In the genomic region with DNA sequence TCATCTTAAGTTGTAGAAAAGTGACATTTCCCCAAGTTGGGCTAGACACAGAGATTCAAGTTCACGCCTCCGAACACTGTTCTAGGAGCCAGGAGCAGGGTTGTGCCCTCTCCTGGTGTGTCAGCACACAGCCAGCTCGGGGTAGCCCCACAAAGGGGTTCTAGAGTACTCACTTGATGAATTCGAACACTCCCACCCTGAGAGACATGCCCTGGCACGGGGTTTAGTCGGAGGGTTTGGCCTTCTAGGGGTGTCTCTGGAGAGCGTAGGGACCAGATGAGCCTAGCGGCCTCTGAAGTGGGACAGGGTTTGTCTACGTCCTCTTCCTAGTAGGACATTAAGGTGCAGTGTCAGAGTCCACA, we compare ENCODE assay signal across 8 mouse cellular contexts. TPM values are rescaled to one million over a fixed set of nuclear protein-coding genes. Genes with fewer than 3 reads are reported as not detected.
DNase-seq lines count a peak whose midpoint lies in the region; ATAC-seq lines count a peak whose summit lies in the region.

No protein-coding gene starts in this region.

- H3K27ac ChIP-seq in heart, embryonic 15.5 days = no peak overlapping the region
- 0 out of 2 replicates have a peak overlapping the region, but pooled peaks have one; percentile 16 for H3K27ac ChIP-seq in embryonic facial prominence, embryonic 10.5 days (replicated peaks)
- peak overlapping the region; percentile 51 for H3K27ac ChIP-seq in hindbrain, embryonic 11.5 days (ENCODE audit: low read depth, low read length)

- H3K9me3 ChIP-seq in heart, embryonic 15.5 days (replicated peaks) = no peaks in the 10 kb centered on the region
- H3K9me3 ChIP-seq in embryonic facial prominence, embryonic 10.5 days = no peaks in the 10 kb centered on the region
- H3K9me3 ChIP-seq in hindbrain, embryonic 11.5 days (ENCODE audit: control insufficient read depth, low read length) = no peaks in the 10 kb centered on the region

- no peaks in the 10 kb centered on the region for H3K27me3 ChIP-seq in heart, embryonic 15.5 days
- no peaks in the 10 kb centered on the region for H3K27me3 ChIP-seq in embryonic facial prominence, embryonic 10.5 days (replicated peaks; ENCODE audit: low read depth, poor library complexity, severe bottlenecking)
- H3K27me3 ChIP-seq in hindbrain, embryonic 11.5 days (ENCODE audit: control insufficient read depth, insufficient read depth, low read length) = no peaks in the 10 kb centered on the region

- no peak overlapping the region for H3K4me3 ChIP-seq in heart, embryonic 15.5 days
- H3K4me3 ChIP-seq in embryonic facial prominence, embryonic 10.5 days = no peak overlapping the region
- H3K4me3 ChIP-seq in hindbrain, embryonic 11.5 days (ENCODE audit: low read depth, low read length) = no peak overlapping the region

- peak; percentile 42; the same call in 1 of the 2 replicates for ATAC-seq in heart, embryonic 15.5 days (replicated peaks; ENCODE audit: insufficient number of reproducible peaks, insufficient read depth, low FRiP score, low read depth)
- peak; percentile 65 for ATAC-seq in hindbrain, embryonic 11.5 days (ENCODE audit: low FRiP score)
- ATAC-seq in megakaryocyte, adult 5-6 weeks (ENCODE audit: poor library complexity, severe bottlenecking) = peak; percentile 33
- no peak for ATAC-seq in monocyte, adult 5-6 weeks (replicated peaks; ENCODE audit: insufficient number of reproducible peaks, low FRiP score, low TSS enrichment, poor library complexity, severe bottlenecking)

- H3K4me1 ChIP-seq in heart, embryonic 15.5 days (replicated peaks) = peaks cover 8% of the 10 kb centered on the region; the same call in 1 of the 2 replicates
- H3K4me1 ChIP-seq in embryonic facial prominence, embryonic 10.5 days = peaks cover 5% of the 10 kb centered on the region
- no peaks in the 10 kb centered on the region for H3K4me1 ChIP-seq in hindbrain, embryonic 11.5 days (replicated peaks; ENCODE audit: control insufficient read depth, insufficient read depth, low read length)

- no peak for DNase-seq in heart, postnatal 25 days (ENCODE audit: low spot score)
- no peak for DNase-seq in embryonic facial prominence, embryonic 10.5 days (ENCODE audit: low spot score)
- DNase-seq in hindbrain, embryonic 11.5 days (ENCODE audit: low spot score) = no peak
- DNase-seq in layer of hippocampus, adult 11-12 months (ENCODE audit: low spot score) = no peak
- no peak for DNase-seq in gastrocnemius, adult 18-20 months (ENCODE audit: low spot score)

- peaks cover 22% of the 10 kb centered on the region; the same call in 1 of the 2 replicates for H3K36me3 ChIP-seq in heart, embryonic 15.5 days
- H3K36me3 ChIP-seq in embryonic facial prominence, embryonic 10.5 days (replicated peaks) = peaks cover 50% of the 10 kb centered on the region
- 0 out of 2 replicates have a peak, but pooled peaks cover 6% of the 10 kb centered on the region for H3K36me3 ChIP-seq in hindbrain, embryonic 11.5 days (ENCODE audit: control insufficient read depth, insufficient read depth, low read length)

- WGBS in heart, embryonic 15.5 days = 80% methylated on average over 9 of the region's 9 CpGs
- WGBS in embryonic facial prominence, embryonic 10.5 days = 84% methylated on average over 9 of the region's 9 CpGs
- WGBS in hindbrain, embryonic 11.5 days = 84% methylated on average over 9 of the region's 9 CpGs

- intact Hi-C loops in heart, postnatal 25 days (cut with DNase I) = loop anchor here (1.0 to 10.0 kb wide), 2 partner anchors 324 to 465 kb away; no protein-coding TSS in a partner anchor

- no peak overlapping the region for H3K4me2 ChIP-seq in heart, embryonic 15.5 days
- no peak overlapping the region for H3K4me2 ChIP-seq in hindbrain, embryonic 11.5 days (replicated peaks; ENCODE audit: low read depth, low read length)

- H3K9ac ChIP-seq in heart, embryonic 15.5 days = no peak overlapping the region
- H3K9ac ChIP-seq in hindbrain, embryonic 11.5 days (ENCODE audit: low read depth, low read length) = no peak overlapping the region

RNA-seq across cellular contexts. Expression of gene Tmem242, which starts 10.3 kb away (rescaled TPM):
- 107 and 118 TPM in 2 replicates for polyA plus RNA-seq in heart, embryonic 15.5 days (2015; fragmentation: Nextera tagmentation; extraction: Ambion mirVana)
- 100 to 1,000 TPM; 151 to 159 TPM for total RNA-seq in heart, postnatal 25 days (2021)
- 135 and 137 TPM in 2 replicates for polyA plus RNA-seq in embryonic facial prominence, embryonic 10.5 days (2016; fragmentation: Nextera tagmentation; extraction: Ambion mirVana)
- 129 and 142 TPM in 2 replicates for polyA plus RNA-seq in hindbrain, embryonic 11.5 days (2014; fragmentation: Nextera tagmentation; extraction: Ambion mirVana)
- total RNA-seq in megakaryocyte, adult 5-6 weeks (2015) = 39.9 and 40.9 TPM in 2 replicates
- 27.0 and 30.4 TPM in 2 replicates for total RNA-seq in megakaryocyte, adult 5-6 weeks (2017)
- 28.4 to 31.1 TPM (median 29.9 TPM) in 3 replicates for total RNA-seq in monocyte, adult 5-6 weeks (2017)
- 100 to 1,000 TPM; 147 to 152 TPM for total RNA-seq in gastrocnemius, adult 18-20 months (2021)

RNA-seq across cellular contexts. Expression of gene Ldhal6b, which starts 11.2 kb away (rescaled TPM):
- polyA plus RNA-seq in heart, embryonic 15.5 days (2015; fragmentation: Nextera tagmentation; extraction: Ambion mirVana) = not detected in 2 replicates
- total RNA-seq in heart, postnatal 25 days (2021) = under 1 TPM; 0.18 to 0.22 TPM
- polyA plus RNA-seq in embryonic facial prominence, embryonic 10.5 days (2016; fragmentation: Nextera tagmentation; extraction: Ambion mirVana) = not detected in 2 replicates
- not detected in 2 replicates for polyA plus RNA-seq in hindbrain, embryonic 11.5 days (2014; fragmentation: Nextera tagmentation; extraction: Ambion mirVana)
- 0.25 TPM in 1 of 2 replicates, not detected in the other for total RNA-seq in megakaryocyte, adult 5-6 weeks (2015)
- total RNA-seq in megakaryocyte, adult 5-6 weeks (2017) = 0.11 TPM in 1 of 2 replicates, not detected in the other
- total RNA-seq in monocyte, adult 5-6 weeks (2017) = 0.49 to 0.57 TPM in 2 of 3 replicates, not detected in the other
- under 1 TPM; 0.37 to 0.45 TPM for total RNA-seq in gastrocnemius, adult 18-20 months (2021)
